Mouse (Mus musculus) thymus, adult 2 months (tissue): ENCODE measurements around the gene Insyn1.

Experiments used
- CTCF ChIP-seq: fragments of 200-500 bp; IDR thresholded peaks from 2 replicates; pipeline ENCODE4 v1.5.1; 2012; ENCODE audit warnings: mild to moderate bottlenecking, control low read depth, low read length, moderate library complexity, borderline replicate concordance; ENCODE audit not compliant: control insufficient read depth, poor library complexity, insufficient read depth; ENCODE audit errors: extremely low read depth
- POLR2A ChIP-seq: fragments of 200-500 bp; IDR thresholded peaks from 2 replicates; pipeline ENCODE4 v1.6.1; 2012; ENCODE audit warnings: mild to moderate bottlenecking, low read length, control low read depth, moderate library complexity; ENCODE audit not compliant: control insufficient read depth, poor library complexity, insufficient read depth; ENCODE audit errors: extremely low read depth

DNA sequence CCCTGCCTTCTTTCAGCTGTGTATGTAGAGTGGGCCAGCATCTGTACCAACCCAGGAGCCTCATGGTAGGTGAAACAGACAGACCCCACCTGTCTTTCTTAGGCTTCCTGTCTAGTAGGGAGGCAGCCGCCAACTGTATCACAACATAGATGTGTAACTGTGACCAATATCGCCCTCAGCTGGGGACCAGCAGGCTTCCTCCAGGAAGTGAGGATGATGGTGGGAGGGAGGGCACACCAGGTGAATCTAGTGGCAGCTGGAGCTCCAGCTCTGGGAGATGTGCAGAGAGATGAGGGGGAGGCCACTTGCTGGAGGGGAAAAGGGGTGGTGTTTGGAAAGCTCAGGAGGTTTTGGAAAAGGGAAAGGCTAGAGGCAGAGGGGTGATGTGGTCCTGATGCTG lies 6.6 kb downstream of the Insyn1 start:
- TF ChIP-seq CTCF (no peak), POLR2A (no peak)
